Mouse (Mus musculus): ENCODE measurements around the gene Thsd1.

Thsd1 gene

GRCm38 (mm10) chr8:22227061-22227877 is at the start of gene Thsd1:
Gene Thsd1 (plus strand): TSS chr8:22227313.
- peak; percentile 25 for DNase-seq (ENCODE audit: low spot score)

- DNase-seq (ENCODE audit: low spot score), result no peak
These were observed 42.2 kb upstream of the Thsd1 start for GRCm38 (mm10) chr8:22184884-22185283.

GRCm38 (mm10) chr8:22185431-22186397 is 41.4 kb upstream of the Thsd1 start, which contains the start of gene Ckap2:
Gene Ckap2 (minus strand): TSS chr8:22185819.
- peak; percentile 81 for DNase-seq (ENCODE audit: low spot score)

- DNase-seq (ENCODE audit: low spot score), result peak; percentile 91
These were observed 34.3 kb upstream of the Thsd1 start, which contains the start of gene Vps36 for GRCm38 (mm10) chr8:22192660-22193431. Gene Vps36 (plus strand): TSS chr8:22192809.

- peak; percentile 5 for DNase-seq (ENCODE audit: low spot score)
These were observed 33.6 kb upstream of the Thsd1 start for GRCm38 (mm10) chr8:22193432-22194010.

GRCm38 (mm10) chr8:22197914-22198313 is 29.2 kb upstream of the Thsd1 start:
- no peak for DNase-seq (ENCODE audit: low spot score)

DNA sequence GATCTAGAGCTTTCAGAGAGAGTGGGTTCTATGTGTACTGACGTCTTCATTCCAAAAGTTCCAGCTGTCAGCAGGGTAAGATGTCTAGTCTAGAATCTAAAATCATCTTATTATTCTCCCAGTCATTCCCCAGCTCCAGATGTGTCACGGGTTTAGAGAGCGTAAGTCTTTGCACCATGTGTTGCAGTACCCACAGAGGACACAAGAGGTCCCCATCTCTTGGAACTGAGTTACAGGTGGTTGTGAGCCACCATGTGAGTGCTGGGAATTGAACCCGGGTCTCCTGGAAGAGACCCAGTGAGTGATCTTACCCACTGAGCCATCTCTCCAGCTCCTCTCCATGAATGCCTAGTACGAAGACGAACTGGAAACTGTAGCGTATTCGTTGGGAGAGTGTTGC is 27.6 kb upstream of the Thsd1 start:
- no peak for DNase-seq (ENCODE audit: low spot score)

DNA sequence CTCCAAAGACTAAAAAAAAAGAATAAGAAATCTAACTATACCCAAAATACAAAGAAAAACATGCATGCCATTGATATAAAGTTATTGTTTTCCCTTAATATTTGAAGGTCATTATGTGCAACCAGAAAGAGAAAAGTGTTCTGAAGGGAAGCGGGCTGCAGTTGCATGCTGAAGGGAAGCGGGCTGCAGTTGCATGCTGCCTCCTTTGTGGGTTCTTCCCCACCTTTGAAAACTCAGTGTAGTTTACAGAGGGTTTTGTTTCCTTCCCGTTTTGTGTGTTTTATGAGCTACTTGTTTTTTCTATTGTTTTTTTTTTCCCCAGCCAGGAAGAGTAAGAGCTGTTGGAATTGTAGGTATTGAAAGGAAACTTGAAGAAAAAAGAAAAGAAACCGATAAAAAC is 19.6 kb upstream of the Thsd1 start:
- DNase-seq (ENCODE audit: low spot score), result no peak

GRCm38 (mm10) chr8:22209012-22209411 is 18.1 kb upstream of the Thsd1 start:
- no peak for DNase-seq (ENCODE audit: low spot score)

DNA sequence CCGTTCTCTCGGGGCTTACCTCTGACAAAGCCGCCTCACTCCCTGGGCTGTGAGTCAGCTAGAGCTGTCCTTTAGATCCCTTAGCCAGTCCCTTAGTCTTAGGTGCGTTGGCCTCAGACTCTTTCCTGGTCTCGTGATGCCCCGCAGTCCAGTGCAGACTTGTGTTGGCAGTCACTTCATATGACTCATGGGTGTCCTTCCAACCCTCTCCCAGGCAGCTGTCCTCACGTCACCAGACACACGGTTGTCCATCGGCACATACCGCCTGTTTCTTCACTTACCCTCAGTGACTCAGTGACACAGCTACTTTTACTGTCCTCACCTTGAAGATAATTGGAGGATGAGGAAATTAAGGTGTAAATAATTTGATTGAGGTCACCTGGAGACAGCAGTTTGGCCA is 12.3 kb upstream of the Thsd1 start:
- no peak for DNase-seq (ENCODE audit: low spot score)

GRCm38 (mm10) chr8:22226361-22226760 is 752 bp upstream of the Thsd1 start:
- DNase-seq (ENCODE audit: low spot score), result no peak

- DNase-seq (ENCODE audit: low spot score), result no peak
These were observed 1.5 kb downstream of the Thsd1 start for GRCm38 (mm10) chr8:22228621-22229020.

- no peak for DNase-seq (ENCODE audit: low spot score)
These were observed 15.9 kb downstream of the Thsd1 start for GRCm38 (mm10) chr8:22242986-22243385.

GRCm38 (mm10) chr8:22245663-22246062 is 18.6 kb downstream of the Thsd1 start:
- DNase-seq (ENCODE audit: low spot score), result no peak

GRCm38 (mm10) chr8:22247956-22248355 is 20.8 kb downstream of the Thsd1 start:
- DNase-seq (ENCODE audit: low spot score), result no peak

- no peak for DNase-seq (ENCODE audit: low spot score)
These were observed 22.0 kb downstream of the Thsd1 start for GRCm38 (mm10) chr8:22249080-22249479.

- no peak for DNase-seq (ENCODE audit: low spot score)
These were observed 31.9 kb downstream of the Thsd1 start for GRCm38 (mm10) chr8:22258946-22259450.

GRCm38 (mm10) chr8:22259531-22259930 is 32.4 kb downstream of the Thsd1 start:
- no peak for DNase-seq (ENCODE audit: low spot score)

DNA sequence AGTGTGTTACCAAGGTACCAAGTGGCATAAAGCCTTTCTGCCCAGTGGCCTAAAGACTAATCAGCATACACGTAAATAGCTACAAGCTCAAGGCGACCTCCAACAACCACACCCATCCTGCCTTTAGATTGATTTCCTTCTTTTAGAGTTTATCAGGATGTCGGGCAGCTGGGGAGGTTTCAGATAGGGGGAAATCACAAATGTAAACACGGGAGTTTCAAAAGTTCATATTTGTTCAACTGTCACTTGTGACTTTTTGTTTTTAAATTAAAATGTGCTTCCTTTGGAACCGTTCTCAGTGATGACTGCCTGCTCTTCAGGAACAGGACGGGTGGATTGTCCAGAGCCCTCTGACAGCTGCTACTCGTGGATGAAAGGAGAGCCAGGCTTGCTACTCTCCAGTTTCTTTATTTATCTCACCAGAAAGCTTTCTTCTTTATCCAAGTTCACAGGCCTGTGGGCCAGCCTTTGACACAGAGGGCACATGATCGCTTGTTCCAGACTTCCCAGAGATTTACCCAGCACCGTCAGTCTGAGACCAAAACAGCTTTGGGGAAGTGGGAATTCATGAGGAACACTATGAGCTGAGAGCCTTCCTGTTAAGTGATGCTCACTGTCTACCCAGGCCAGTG is 33.1 kb downstream of the Thsd1 start:
- no peak for DNase-seq (ENCODE audit: low spot score)

DNA sequence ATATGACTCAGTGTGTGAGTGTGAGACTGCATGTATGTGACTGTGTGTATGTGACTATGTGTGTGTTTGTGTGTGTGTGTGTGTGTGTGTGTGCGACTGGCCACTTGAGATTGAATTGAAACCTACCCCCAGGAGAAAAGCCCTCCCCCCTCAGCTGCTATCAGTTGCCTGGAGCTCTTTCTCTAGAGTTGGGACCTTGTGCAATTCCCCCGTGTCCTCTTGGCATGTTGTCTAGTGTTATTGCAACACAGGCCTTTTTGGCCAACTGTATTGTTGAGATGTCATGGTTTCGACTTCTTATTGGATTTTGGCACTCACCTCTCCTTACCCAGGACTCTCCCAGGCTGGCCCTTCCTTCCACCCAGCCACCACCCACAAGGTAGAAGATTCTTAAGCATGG is 35.2 kb downstream of the Thsd1 start:
- DNase-seq (ENCODE audit: low spot score), result no peak

DNA sequence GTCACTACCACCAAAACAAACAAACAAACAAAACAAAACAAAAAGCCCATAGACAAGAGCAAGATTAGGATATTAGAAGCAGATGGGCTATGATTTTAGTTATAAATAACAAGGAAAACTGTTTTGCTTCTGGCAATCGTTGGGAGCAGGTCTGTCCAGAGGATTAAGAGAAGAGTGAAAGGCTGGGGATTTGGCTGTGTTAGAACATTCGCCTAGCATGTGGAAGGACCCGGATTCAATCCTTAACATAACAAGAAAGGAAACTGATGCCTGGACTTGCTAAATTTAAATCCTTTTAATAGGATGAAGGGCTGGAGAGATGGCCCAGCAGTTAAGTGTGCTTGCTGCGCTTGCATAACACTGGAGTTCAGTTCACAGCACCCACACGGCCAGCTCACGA is 37.2 kb downstream of the Thsd1 start:
- DNase-seq (ENCODE audit: low spot score), result no peak
